Mouse (Mus musculus) myocyte (in vitro differentiated cells): ENCODE measurements around the gene Gm20388.

Experiments used
- E2F4 ChIP-seq: IDR thresholded peaks from one replicate; pipeline ENCODE4 v1.6.1; 2011; ENCODE audit warnings: mild to moderate bottlenecking, control low read depth, moderate library complexity; ENCODE audit not compliant: insufficient read depth
- MAX ChIP-seq: IDR thresholded peaks from one replicate; pipeline ENCODE4 v1.6.1; 2011; ENCODE audit warnings: low read depth, mild to moderate bottlenecking, control low read depth
- MYOD1 ChIP-seq, 3 experiments: IDR thresholded peaks; one replicate each; pipeline ENCODE4 v1.6.1; 2011; ENCODE audit warnings: control low read depth in 2 of 3, low read depth in 2 of 3, mild to moderate bottlenecking in 2 of 3, moderate library complexity in 1 of 3; ENCODE audit not compliant: insufficient read length in 2 of 3, control insufficient read depth in 1 of 3
- MYOG ChIP-seq, 3 experiments: IDR thresholded peaks; one replicate each; pipeline ENCODE4 v1.6.1; 2011; ENCODE audit warnings: control low read depth in 2 of 3, low read depth in 2 of 3, mild to moderate bottlenecking in 2 of 3; ENCODE audit not compliant: insufficient read length in 2 of 3, control insufficient read depth in 1 of 3, insufficient read depth in 1 of 3
- POLR2A ChIP-seq: IDR thresholded peaks from one replicate; pipeline ENCODE4 v1.6.1; 2011; ENCODE audit warnings: low read depth, mild to moderate bottlenecking, control low read depth, moderate library complexity; ENCODE audit not compliant: insufficient read length
- POLR2AphosphoS2 ChIP-seq: IDR thresholded peaks from one replicate; pipeline ENCODE4 v1.6.1; 2011; ENCODE audit warnings: low read depth, control low read depth; ENCODE audit not compliant: insufficient read length
- REST ChIP-seq: IDR thresholded peaks from one replicate; pipeline ENCODE4 v1.6.1; 2011; ENCODE audit warnings: mild to moderate bottlenecking, control low read depth, moderate library complexity; ENCODE audit not compliant: insufficient read depth, insufficient read length
- TCF3 ChIP-seq: IDR thresholded peaks from one replicate; pipeline ENCODE4 v1.6.1; 2011; ENCODE audit warnings: low read depth, control low read depth; ENCODE audit not compliant: insufficient read length
- USF1 ChIP-seq: IDR thresholded peaks from one replicate; pipeline ENCODE4 v1.6.1; 2011; ENCODE audit warnings: low read depth, mild to moderate bottlenecking, control low read depth, moderate library complexity

- no peak for TF ChIP-seq POLR2A
- TF ChIP-seq MAX = no peak
- TF ChIP-seq E2F4 = no peak
- TF ChIP-seq TCF3 = no peak
- TF ChIP-seq USF1 = no peak
- no peak for TF ChIP-seq POLR2AphosphoS2
- TF ChIP-seq MYOG (IDR thresholded peaks at IDR 0.05; ENCODE audit: control insufficient read depth in 1 of 3, insufficient read depth in 1 of 3, insufficient read length in 2 of 3, low read depth in 2 of 3) = no peak
- no peak for TF ChIP-seq REST
- no peak for TF ChIP-seq MYOD1 (IDR thresholded peaks at IDR 0.05; ENCODE audit: control insufficient read depth in 1 of 3, insufficient read length in 2 of 3, low read depth in 2 of 3)
Measured at GRCm38 (mm10) chr8:122531312-122531711, 2620.7 kb downstream of the Gm20388 start.
